Mouse (Mus musculus) c-Kit-positive CD71-positive TER-119-positive erythroid progenitor cells, embryonic 14.5 days (primary cell): ENCODE measurements around the gene Cox4i1.
A peak's percentile ranks its signal among the peaks of the same experiment; 100 is the strongest.
"Not testable (repeated sequence)": the region's sequence is repeated elsewhere in the genome, so short reads cannot be mapped to it uniquely, and the experiment has no call there.

Experiments
- DNase-seq: peaks from one replicate; pipeline ENCODE4 v3.0.0-alpha.2; 2013; ENCODE audit warnings: low spot score

The Cox4i1 gene

GRCm38 (mm10) chr8:120664566-120664965 is 3.5 kb upstream of the Cox4i1 start:
- no peak for DNase-seq

GRCm38 (mm10) chr8:120665726-120666455 is 2.1 kb upstream of the Cox4i1 start:
- peak; percentile 52 for DNase-seq

GRCm38 (mm10) chr8:120666807-120667470 is 1.1 kb upstream of the Cox4i1 start:
- DNase-seq = peak; percentile 29

- peak; percentile 26 for DNase-seq
Measured at GRCm38 (mm10) chr8:120668374-120668905, 418 bp downstream of the Cox4i1 start, which contains the start of gene Emc8. Gene Emc8 (minus strand): TSS chr8:120668573.

GRCm38 (mm10) chr8:120671775-120672174 is 3.8 kb downstream of the Cox4i1 start:
- DNase-seq = no peak

- DNase-seq = no peak
Measured at GRCm38 (mm10) chr8:120672626-120673229, 4.7 kb downstream of the Cox4i1 start.

GRCm38 (mm10) chr8:120673298-120673697 is 5.3 kb downstream of the Cox4i1 start:
- no peak for DNase-seq

GRCm38 (mm10) chr8:120675718-120676117 is 7.7 kb downstream of the Cox4i1 start:
- DNase-seq = no peak

GRCm38 (mm10) chr8:120678447-120678846 is 10.4 kb downstream of the Cox4i1 start:
- peak; percentile 72 for DNase-seq

GRCm38 (mm10) chr8:120679629-120680387 is 11.8 kb downstream of the Cox4i1 start:
- peak; percentile 53 for DNase-seq

GRCm38 (mm10) chr8:120680405-120680804 is 12.4 kb downstream of the Cox4i1 start:
- DNase-seq = not testable (repeated sequence)

- DNase-seq = no peak
Measured at GRCm38 (mm10) chr8:120681113-120681512, 13.1 kb downstream of the Cox4i1 start.

- DNase-seq = peak; percentile 37
Measured at GRCm38 (mm10) chr8:120683602-120684001, 15.6 kb downstream of the Cox4i1 start.

- no peak for DNase-seq
Measured at GRCm38 (mm10) chr8:120684082-120684481, 16.1 kb downstream of the Cox4i1 start.

GRCm38 (mm10) chr8:120685097-120685496 is 17.1 kb downstream of the Cox4i1 start:
- DNase-seq = no peak

GRCm38 (mm10) chr8:120685591-120685990 is 17.6 kb downstream of the Cox4i1 start:
- DNase-seq = no peak

GRCm38 (mm10) chr8:120686051-120686450 is 18.0 kb downstream of the Cox4i1 start:
- no peak for DNase-seq

GRCm38 (mm10) chr8:120686576-120686975 is 18.6 kb downstream of the Cox4i1 start:
- no peak for DNase-seq

- no peak for DNase-seq
Measured at GRCm38 (mm10) chr8:120687786-120688185, 19.8 kb downstream of the Cox4i1 start.

- DNase-seq = no peak
Measured at GRCm38 (mm10) chr8:120688511-120688910, 20.5 kb downstream of the Cox4i1 start.

- DNase-seq = no peak
Measured at GRCm38 (mm10) chr8:120692934-120693333, 24.9 kb downstream of the Cox4i1 start.
